Mouse (Mus musculus) splenic B cell, adult 2 months (primary cell): ENCODE measurements around the gene Chmp4b.

Experiments
- DNase-seq: peaks from one replicate; pipeline ENCODE4 v3.0.0-alpha.2; 2011; ENCODE audit warnings: low read depth, low spot score
- H3K27me3 ChIP-seq: 2 replicates; pipeline ENCODE4 v1.6.1; 2012; ENCODE audit warnings: mild to moderate bottlenecking, low read length, moderate library complexity, mixed read lengths; ENCODE audit not compliant: control insufficient read depth, poor library complexity, insufficient read depth, severe bottlenecking
- H3K36me3 ChIP-seq: 2 replicates; pipeline ENCODE4 v1.6.1; 2012; ENCODE audit warnings: mild to moderate bottlenecking, low read length, moderate library complexity, mixed read lengths; ENCODE audit not compliant: control insufficient read depth, poor library complexity, insufficient read depth, severe bottlenecking

Gene Chmp4b

GRCm38 (mm10) chr2:154684901-154685470, 33.5 kb downstream of the Chmp4b start:
- H3K36me3 ChIP-seq, result no peaks in the 10 kb centered on the region
- H3K27me3 ChIP-seq, result no peaks in the 10 kb centered on the region
- DNase-seq, result no peak

- H3K27me3 ChIP-seq, result no peaks in the 10 kb centered on the region
- H3K36me3 ChIP-seq, result no peaks in the 10 kb centered on the region
- DNase-seq, result no peak
Observed at GRCm38 (mm10) chr2:154685772-154686171, 34.3 kb downstream of the Chmp4b start.

GRCm38 (mm10) chr2:154686819-154687218, 35.3 kb downstream of the Chmp4b start:
- peaks cover 3% of the 10 kb centered on the region; the same call in 1 of the 2 replicates for H3K36me3 ChIP-seq
- no peak for DNase-seq
- H3K27me3 ChIP-seq, result no peaks in the 10 kb centered on the region

GRCm38 (mm10) chr2:154689391-154689790, 37.9 kb downstream of the Chmp4b start:
- no peak for DNase-seq
- peaks cover 5% of the 10 kb centered on the region; the same call in 1 of the 2 replicates for H3K36me3 ChIP-seq

GRCm38 (mm10) chr2:154690959-154691358, 39.5 kb downstream of the Chmp4b start:
- no peak for DNase-seq
- Histone ChIP-seq H3K27me3 (no peaks in the 10 kb centered on the region), H3K36me3 (peaks cover 5% of the 10 kb centered on the region; the same call in 1 of the 2 replicates)

More at GRCm38 (mm10) chr2:154689391-154689790, 37.9 kb downstream of the Chmp4b start:
- H3K27me3 ChIP-seq, result no peaks in the 10 kb centered on the region

GRCm38 (mm10) chr2:154693186-154693940, 41.9 kb downstream of the Chmp4b start:
- H3K36me3 ChIP-seq, result peaks cover 5% of the 10 kb centered on the region; the same call in 1 of the 2 replicates
- H3K27me3 ChIP-seq, result no peaks in the 10 kb centered on the region
- no peak for DNase-seq

GRCm38 (mm10) chr2:154693941-154694256, 42.4 kb downstream of the Chmp4b start:
- Histone ChIP-seq H3K36me3 (peaks cover 5% of the 10 kb centered on the region; the same call in 1 of the 2 replicates), H3K27me3 (no peaks in the 10 kb centered on the region)
- DNase-seq, result no peak

- Histone ChIP-seq H3K36me3 (peaks cover 5% of the 10 kb centered on the region; the same call in 1 of the 2 replicates), H3K27me3 (no peaks in the 10 kb centered on the region)
Observed at GRCm38 (mm10) chr2:154695690-154696089, 44.2 kb downstream of the Chmp4b start.

GRCm38 (mm10) chr2:154696660-154697059, 45.2 kb downstream of the Chmp4b start:
- H3K36me3 ChIP-seq, result peaks cover 2% of the 10 kb centered on the region; the same call in 1 of the 2 replicates
- DNase-seq, result no peak
- no peaks in the 10 kb centered on the region for H3K27me3 ChIP-seq

More at GRCm38 (mm10) chr2:154695690-154696089, 44.2 kb downstream of the Chmp4b start:
- DNase-seq, result no peak

GRCm38 (mm10) chr2:154699360-154699759, 47.9 kb downstream of the Chmp4b start:
- H3K36me3 ChIP-seq, result no peaks in the 10 kb centered on the region; the same call in 1 of the 2 replicates
- H3K27me3 ChIP-seq, result no peaks in the 10 kb centered on the region
- DNase-seq, result no peak

GRCm38 (mm10) chr2:154700177-154700576, 48.7 kb downstream of the Chmp4b start:
- no peaks in the 10 kb centered on the region for H3K27me3 ChIP-seq
- no peaks in the 10 kb centered on the region for H3K36me3 ChIP-seq
- no peak for DNase-seq

GRCm38 (mm10) chr2:154702637-154703315, 51.3 kb downstream of the Chmp4b start:
- Histone ChIP-seq H3K36me3 (no peaks in the 10 kb centered on the region), H3K27me3 (no peaks in the 10 kb centered on the region)
- DNase-seq, result peak; percentile 69

GRCm38 (mm10) chr2:154706526-154707280, 55.2 kb downstream of the Chmp4b start:
- no peaks in the 10 kb centered on the region for H3K27me3 ChIP-seq
- H3K36me3 ChIP-seq, result no peaks in the 10 kb centered on the region
- DNase-seq, result no peak

- H3K27me3 ChIP-seq, result no peaks in the 10 kb centered on the region
- H3K36me3 ChIP-seq, result no peaks in the 10 kb centered on the region
- no peak for DNase-seq
Observed at GRCm38 (mm10) chr2:154707284-154707683, 55.8 kb downstream of the Chmp4b start.
